Mouse (Mus musculus) limb, embryonic 11.5 days (tissue): ENCODE data around the gene Ppp2r5c. TPM values are rescaled to one million over a fixed set of nuclear protein-coding genes. Genes with fewer than 3 reads are reported as not detected.

Experiments used
- ATAC-seq: fragments of 200-750 bp; cut with Nextera tagmentation; 2 replicates; pipeline ENCODE4 v1.8.0; 2017; ENCODE audit warnings: low read depth; ENCODE audit not compliant: insufficient number of reproducible peaks, low FRiP score, low TSS enrichment
- DNase-seq: peaks from one replicate; pipeline ENCODE4 v3.0.0-alpha.2; 2015; ENCODE audit warnings: low spot score
- H3K27ac ChIP-seq: fragments of 300-500 bp; sonication (generic); replicated peaks from 2 replicates; pipeline ENCODE4 v1.5.1; 2014; ENCODE audit warnings: low read depth, mild to moderate bottlenecking, low read length
- H3K27me3 ChIP-seq: fragments of 300-500 bp; sonication (generic); 2 replicates; pipeline ENCODE4 v1.6.1; 2014; ENCODE audit warnings: mild to moderate bottlenecking, low read length, mixed read lengths; ENCODE audit not compliant: control insufficient read depth, insufficient read depth
- H3K36me3 ChIP-seq: fragments of 300-500 bp; sonication (generic); 2 replicates; pipeline ENCODE4 v1.6.1; 2014; ENCODE audit warnings: mild to moderate bottlenecking, low read length, moderate library complexity, mixed read lengths; ENCODE audit not compliant: control insufficient read depth, insufficient read depth
- H3K4me1 ChIP-seq: fragments of 300-500 bp; sonication (generic); 2 replicates; pipeline ENCODE4 v1.6.1; 2014; ENCODE audit warnings: low read length, mixed read lengths; ENCODE audit not compliant: control insufficient read depth, insufficient read depth
- H3K4me2 ChIP-seq: fragments of 300-500 bp; sonication (generic); 2 replicates; pipeline ENCODE4 v1.6.1; 2014; ENCODE audit warnings: low read depth, mild to moderate bottlenecking, moderate library complexity; ENCODE audit not compliant: severe bottlenecking
- H3K4me3 ChIP-seq: fragments of 300-500 bp; sonication (generic); 2 replicates; pipeline ENCODE4 v1.5.1; 2014; ENCODE audit warnings: low read depth, low read length
- H3K9ac ChIP-seq: fragments of 300-500 bp; sonication (generic); 2 replicates; pipeline ENCODE4 v1.6.1; 2014; ENCODE audit warnings: mild to moderate bottlenecking, low read length
- H3K9me3 ChIP-seq: fragments of 300-500 bp; sonication (generic); 2 replicates; pipeline ENCODE4 v1.6.1; 2016; ENCODE audit warnings: low read length; ENCODE audit not compliant: control insufficient read depth
- WGBS: fragments of 180-500 bp; shearing (Covaris S2); extraction: QIAGEN DNeasy Blood & Tissue Kit; methylation state at CpG from one replicate; pipeline ENCODE4 v1.1.7; 2014; 5-methylcytosine and 5-hydroxymethylcytosine counted together
- polyA plus RNA-seq: library from polyadenylated mRNA; unstranded; fragments of >200 nt; fragmentation: Nextera tagmentation; extraction: Ambion mirVana; gene quantifications from 2 replicates; pipeline ENCODE4 v1.2.1, GENCODE M21; 2014

The Ppp2r5c gene
- polyA plus RNA-seq, 1 experiment from 2014 or later, result 158 TPM

DNA sequence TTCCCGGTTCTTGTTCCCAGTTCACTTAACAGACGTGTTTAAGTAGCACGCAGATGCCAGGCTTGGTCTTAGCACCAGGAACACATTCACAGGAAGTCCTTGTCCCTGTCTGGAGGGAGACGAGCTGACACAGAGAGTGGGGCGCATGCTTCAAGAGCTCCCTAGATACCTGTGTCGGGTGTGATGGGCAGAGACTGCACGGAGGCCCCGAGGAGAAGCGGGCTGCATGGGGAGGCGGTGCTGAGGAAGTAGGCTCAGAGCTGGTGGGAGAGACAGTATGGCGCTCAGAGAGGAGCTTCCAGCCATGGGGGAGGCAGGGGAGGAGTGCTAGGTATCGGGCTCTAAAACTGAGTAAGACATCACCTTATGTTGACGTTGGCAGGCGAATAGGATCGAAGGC lies 103.4 kb downstream of the Ppp2r5c start:
- Histone ChIP-seq H3K4me1 (no peaks in the 10 kb centered on the region), H3K9me3 (no peaks in the 10 kb centered on the region), H3K27ac (no peak overlapping the region), H3K4me3 (no peak overlapping the region), H3K27me3 (no peaks in the 10 kb centered on the region), H3K36me3 (peaks cover 25% of the 10 kb centered on the region), H3K4me2 (no peak overlapping the region), H3K9ac (no peak overlapping the region)
- no peak for DNase-seq
- 91% methylated on average over 15 of the region's 15 CpGs for WGBS
- ATAC-seq, result no peak

GRCm38 (mm10) chr12:110552113-110552512 lies 105.2 kb downstream of the Ppp2r5c start:
- H3K27ac ChIP-seq, result no peak overlapping the region
- H3K4me2 ChIP-seq, result no peak overlapping the region
- DNase-seq (no peak), ATAC-seq (no peak)
- no peak overlapping the region for H3K9ac ChIP-seq
- H3K9me3 ChIP-seq, result no peaks in the 10 kb centered on the region
- no peak overlapping the region for H3K4me3 ChIP-seq
- 90% methylated on average over 13 of the region's 13 CpGs for WGBS
- no peaks in the 10 kb centered on the region for H3K27me3 ChIP-seq
- no peaks in the 10 kb centered on the region for H3K4me1 ChIP-seq
- H3K36me3 ChIP-seq, result peaks cover 25% of the 10 kb centered on the region

- no peak overlapping the region for H3K9ac ChIP-seq
- no peak for DNase-seq
- peaks cover 23% of the 10 kb centered on the region for H3K36me3 ChIP-seq
- H3K27me3 ChIP-seq, result no peaks in the 10 kb centered on the region
- ATAC-seq, result no peak
- 95% methylated on average over 5 of the region's 5 CpGs for WGBS
- H3K4me1 ChIP-seq, result no peaks in the 10 kb centered on the region
- H3K4me2 ChIP-seq, result no peak overlapping the region
- no peak overlapping the region for H3K4me3 ChIP-seq
- no peak overlapping the region for H3K27ac ChIP-seq
- no peaks in the 10 kb centered on the region for H3K9me3 ChIP-seq
These were observed 106.4 kb downstream of the Ppp2r5c start for GRCm38 (mm10) chr12:110553362-110553761.

DNA sequence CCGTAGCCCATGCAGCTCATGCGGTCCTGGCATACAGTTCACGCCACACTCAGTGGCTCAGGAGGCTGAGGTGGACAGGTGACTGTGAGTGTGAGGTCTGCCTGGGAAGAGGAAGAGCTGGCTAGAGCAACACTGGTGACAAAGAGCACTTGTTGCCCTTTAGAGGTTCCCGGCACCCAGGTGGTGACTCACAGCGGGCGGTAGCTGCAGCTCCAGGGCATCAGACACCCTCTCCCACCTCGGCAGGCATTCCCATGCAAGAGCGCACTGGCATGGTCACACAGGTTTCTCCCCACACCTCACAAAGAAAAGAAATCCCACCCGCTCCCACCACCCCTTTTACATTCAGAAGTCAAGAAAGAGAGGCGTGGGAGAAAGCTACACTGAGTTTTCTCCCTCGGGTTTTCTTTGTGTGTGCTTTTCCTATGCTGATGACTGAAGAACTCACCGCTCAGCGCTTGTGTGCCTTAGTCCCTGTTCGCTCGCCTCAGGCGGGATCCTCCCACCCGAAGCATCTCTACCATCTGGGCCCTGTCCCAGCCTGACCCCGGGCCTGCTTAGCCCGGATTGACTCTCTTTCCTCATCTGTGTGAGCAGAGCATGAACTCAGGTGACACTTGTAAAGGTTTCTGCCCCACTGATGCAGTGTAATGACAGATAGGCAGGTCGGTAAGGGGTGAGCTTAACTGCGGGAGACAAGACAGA lies 108.8 kb downstream of the Ppp2r5c start:
- H3K4me3 ChIP-seq, result no peak overlapping the region
- no peaks in the 10 kb centered on the region for H3K27me3 ChIP-seq
- H3K9ac ChIP-seq, result no peak overlapping the region
- no peaks in the 10 kb centered on the region for H3K9me3 ChIP-seq
- 92% methylated on average over 21 of the region's 21 CpGs for WGBS
- H3K27ac ChIP-seq, result no peak overlapping the region
- DNase-seq (no peak), ATAC-seq (no peak)
- no peak overlapping the region for H3K4me2 ChIP-seq
- no peaks in the 10 kb centered on the region for H3K4me1 ChIP-seq
- H3K36me3 ChIP-seq, result peaks cover 19% of the 10 kb centered on the region; the same call in 1 of the 2 replicates

DNA sequence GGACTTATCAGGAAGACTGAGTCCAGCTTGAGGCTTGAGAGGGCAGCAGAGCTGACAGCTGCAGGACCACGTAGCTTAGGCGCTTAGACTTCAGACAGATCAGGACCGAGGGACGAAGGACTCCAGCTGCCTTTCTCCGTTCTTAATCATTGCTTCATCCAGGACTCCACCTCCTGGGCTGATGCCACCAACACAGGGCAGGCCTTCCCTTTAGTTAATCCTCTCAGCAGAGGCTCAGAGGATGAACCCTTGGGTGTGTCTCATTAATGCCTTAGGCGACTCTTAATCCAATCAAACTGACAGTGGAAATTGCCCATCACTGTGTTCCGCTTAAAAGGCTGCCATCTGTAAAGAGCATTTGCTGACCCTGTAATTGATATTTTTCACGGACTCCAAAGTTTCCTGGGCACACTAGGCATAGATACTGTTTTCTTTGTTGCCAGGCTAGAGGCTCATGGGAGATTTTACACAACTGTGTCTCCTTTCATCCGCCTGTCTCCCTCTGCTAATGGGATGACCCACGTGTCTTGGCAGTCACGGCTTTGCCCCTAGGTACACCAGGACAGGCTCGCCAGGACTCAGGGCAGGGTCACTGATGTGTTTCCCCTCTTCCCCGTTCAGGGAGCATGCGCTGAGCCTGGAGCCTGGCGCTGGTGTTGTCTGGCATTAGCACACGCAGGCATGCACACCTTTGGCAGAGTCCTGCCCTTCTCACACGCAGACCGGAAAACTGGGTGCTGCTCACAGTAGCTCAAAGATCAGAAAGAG lies 110.1 kb downstream of the Ppp2r5c start:
- Histone ChIP-seq H3K4me3 (no peak overlapping the region), H3K9ac (no peak overlapping the region), H3K27me3 (no peaks in the 10 kb centered on the region), H3K36me3 (peaks cover 21% of the 10 kb centered on the region; the same call in 1 of the 2 replicates), H3K4me2 (no peak overlapping the region), H3K9me3 (no peaks in the 10 kb centered on the region), H3K4me1 (no peaks in the 10 kb centered on the region), H3K27ac (no peak overlapping the region)
- DNase-seq (no peak), ATAC-seq (no peak)
- 87% methylated on average over 18 of the region's 18 CpGs for WGBS

DNA sequence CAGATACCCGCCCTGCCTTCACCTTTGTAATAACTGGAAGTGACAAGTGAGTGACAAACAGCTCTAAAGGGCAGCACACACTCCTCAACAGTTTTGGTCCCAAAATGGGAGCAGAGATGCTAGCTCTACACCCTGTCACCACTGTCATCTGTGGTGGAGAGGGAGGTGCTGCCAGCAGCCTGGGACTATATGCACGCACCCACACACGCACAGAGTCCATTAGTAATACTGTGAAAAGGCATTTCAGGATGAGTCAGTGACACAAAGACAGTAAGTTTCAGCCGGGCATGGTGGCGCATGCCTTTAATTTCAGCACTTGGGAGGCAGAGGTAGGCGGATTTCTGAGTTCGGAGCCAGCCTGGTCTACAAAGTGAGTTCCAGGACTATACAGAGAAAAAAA lies 111.3 kb downstream of the Ppp2r5c start:
- H3K4me2 ChIP-seq, result no peak overlapping the region
- H3K27me3 ChIP-seq, result no peaks in the 10 kb centered on the region
- ATAC-seq (no peak), DNase-seq (no peak)
- no peak overlapping the region for H3K9ac ChIP-seq
- H3K36me3 ChIP-seq, result peaks cover 20% of the 10 kb centered on the region
- no peak overlapping the region for H3K27ac ChIP-seq
- H3K4me3 ChIP-seq, result no peak overlapping the region
- no peaks in the 10 kb centered on the region for H3K9me3 ChIP-seq
- 97% methylated on average over 7 of the region's 7 CpGs for WGBS
- no peaks in the 10 kb centered on the region for H3K4me1 ChIP-seq

- Histone ChIP-seq H3K4me2 (no peak overlapping the region), H3K9ac (no peak overlapping the region), H3K27me3 (no peaks in the 10 kb centered on the region), H3K27ac (no peak overlapping the region), H3K9me3 (no peaks in the 10 kb centered on the region), H3K36me3 (peaks cover 16% of the 10 kb centered on the region), H3K4me3 (no peak overlapping the region), H3K4me1 (no peaks in the 10 kb centered on the region)
- no peak for ATAC-seq
- no peak for DNase-seq
- 95% methylated on average over 11 of the region's 11 CpGs for WGBS
These were observed 116.5 kb downstream of the Ppp2r5c start for GRCm38 (mm10) chr12:110563383-110563782.

- 91% methylated on average over 11 of the region's 11 CpGs for WGBS
- Histone ChIP-seq H3K27ac (no peak overlapping the region), H3K4me3 (no peak overlapping the region), H3K4me1 (no peaks in the 10 kb centered on the region), H3K9ac (no peak overlapping the region), H3K36me3 (peaks cover 17% of the 10 kb centered on the region), H3K4me2 (no peak overlapping the region), H3K27me3 (no peaks in the 10 kb centered on the region), H3K9me3 (no peaks in the 10 kb centered on the region)
- no peak for DNase-seq
- ATAC-seq, result no peak
These were observed 117.9 kb downstream of the Ppp2r5c start for GRCm38 (mm10) chr12:110564848-110565247.
